Mouse (Mus musculus): Measurements from ENCODE around the gene Kctd10. TPM values are rescaled to one million over a fixed set of nuclear protein-coding genes. Genes with fewer than 3 reads are reported as not detected.

Kctd10 gene
- polyA plus RNA-seq, 1 experiment from 2014 or later, result 124 TPM

GRCm38 (mm10) chr5:114415606-114416005, 35.3 kb upstream of the Kctd10 start:
- Histone ChIP-seq H3K4me3 (ENCODE audit: low read length) (no peak overlapping the region), H3K4me2 (replicated peaks; ENCODE audit: low read depth, low read length) (no peak overlapping the region), H3K36me3 (ENCODE audit: insufficient read depth, low read length) (peaks cover 80% of the 10 kb centered on the region), H3K9me3 (ENCODE audit: low read length) (no peaks in the 10 kb centered on the region), H3K4me1 (ENCODE audit: insufficient read depth, low read length) (peaks cover 3% of the 10 kb centered on the region; the same call in 1 of the 2 replicates), H3K27ac (ENCODE audit: low read length) (no peak overlapping the region), H3K27me3 (ENCODE audit: insufficient read depth, low read length) (no peaks in the 10 kb centered on the region), H3K9ac (replicated peaks; ENCODE audit: low read length) (no peak overlapping the region)
- ATAC-seq (ENCODE audit: low FRiP score, low TSS enrichment), result no peak
- WGBS, result 94% methylated on average over 5 of the region's 5 CpGs

DNA sequence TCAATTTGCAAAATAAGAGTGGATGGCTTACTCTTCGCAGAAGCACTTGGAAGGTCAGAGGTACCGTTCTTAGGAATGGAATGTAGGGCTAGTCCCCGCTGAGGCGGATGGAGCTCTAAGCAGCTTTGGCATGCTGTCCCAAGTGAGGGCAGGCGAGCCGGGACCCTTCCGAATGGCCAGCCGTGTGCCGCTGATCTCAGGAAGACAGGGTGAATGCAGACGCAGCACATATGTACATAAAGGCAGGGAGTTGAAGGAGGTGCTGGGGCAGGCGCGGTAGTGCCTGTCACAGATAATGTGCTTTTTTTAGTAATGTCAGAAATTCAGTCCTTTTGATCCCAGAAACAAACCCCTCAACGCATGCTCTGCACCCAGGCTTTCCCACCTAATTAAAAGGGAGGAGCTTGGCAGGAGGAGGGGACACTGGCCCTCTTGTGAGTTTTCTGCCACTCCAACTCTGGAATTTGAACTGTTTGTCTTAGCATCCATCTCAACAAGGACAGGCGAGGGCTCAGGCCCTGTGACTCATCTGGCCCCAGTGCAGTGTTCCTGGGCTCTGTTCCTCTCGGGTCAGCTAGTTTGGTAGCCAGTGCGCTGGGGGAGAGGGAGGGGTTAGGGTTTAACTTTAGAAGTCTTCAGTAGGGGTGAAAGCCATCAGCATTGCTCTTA, 32.9 kb upstream of the Kctd10 start:
- H3K27me3 ChIP-seq (ENCODE audit: insufficient read depth, low read length), result no peaks in the 10 kb centered on the region
- H3K4me3 ChIP-seq (ENCODE audit: low read length), result no peak overlapping the region
- 0 out of 2 replicates have a peak, but pooled peaks have one; percentile 21 for ATAC-seq (ENCODE audit: low FRiP score, low TSS enrichment)
- no peak overlapping the region for H3K4me2 ChIP-seq (replicated peaks; ENCODE audit: low read depth, low read length)
- H3K27ac ChIP-seq (ENCODE audit: low read length), result no peak overlapping the region; the same call in 1 of the 2 replicates
- no peak overlapping the region for H3K9ac ChIP-seq (replicated peaks; ENCODE audit: low read length)
- H3K4me1 ChIP-seq (ENCODE audit: insufficient read depth, low read length), result peaks cover 3% of the 10 kb centered on the region; the same call in 1 of the 2 replicates
- peaks cover 79% of the 10 kb centered on the region for H3K36me3 ChIP-seq (ENCODE audit: insufficient read depth, low read length)
- WGBS, result 60% methylated on average over 16 of the region's 16 CpGs
- no peaks in the 10 kb centered on the region for H3K9me3 ChIP-seq (ENCODE audit: low read length)

DNA sequence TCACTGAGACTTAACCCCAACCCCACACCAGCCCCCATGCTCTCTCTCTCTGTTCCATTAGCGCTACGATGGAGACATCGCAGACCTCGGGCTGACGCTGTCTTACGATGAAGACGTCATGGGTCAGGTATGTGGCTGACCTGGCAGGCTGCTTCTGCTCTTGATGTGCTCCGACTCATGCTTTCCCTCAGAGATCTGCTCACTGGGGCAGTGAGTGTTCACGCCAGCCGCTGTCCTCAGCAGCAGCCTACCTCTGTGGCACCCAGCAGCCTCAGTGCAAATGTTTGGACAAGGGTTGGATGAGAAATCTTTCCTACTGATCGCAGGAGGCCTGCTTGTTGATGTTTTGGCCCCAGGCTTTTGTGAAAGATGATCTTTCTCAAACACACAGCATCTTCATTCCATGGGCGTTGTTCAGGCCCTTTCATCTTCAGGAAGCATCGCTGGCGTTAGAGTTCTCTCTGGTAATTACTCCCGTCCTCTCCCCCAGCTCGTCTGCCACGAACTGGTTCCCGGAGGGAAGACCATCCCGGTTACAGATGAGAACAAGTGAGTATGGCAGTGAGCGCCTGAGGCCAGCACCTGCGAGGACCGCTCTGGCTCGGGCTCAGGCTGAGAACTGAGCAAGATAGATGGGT, 32.2 kb upstream of the Kctd10 start:
- Histone ChIP-seq H3K4me2 (replicated peaks; ENCODE audit: low read depth, low read length) (no peak overlapping the region), H3K27me3 (ENCODE audit: insufficient read depth, low read length) (no peaks in the 10 kb centered on the region), H3K9ac (replicated peaks; ENCODE audit: low read length) (no peak overlapping the region), H3K9me3 (ENCODE audit: low read length) (no peaks in the 10 kb centered on the region), H3K27ac (ENCODE audit: low read length) (peak overlapping the region; percentile 26; the same call in 1 of the 2 replicates), H3K4me3 (ENCODE audit: low read length) (no peak overlapping the region), H3K36me3 (ENCODE audit: insufficient read depth, low read length) (peaks cover 80% of the 10 kb centered on the region), H3K4me1 (ENCODE audit: insufficient read depth, low read length) (peaks cover 3% of the 10 kb centered on the region; the same call in 1 of the 2 replicates)
- ATAC-seq (ENCODE audit: low FRiP score, low TSS enrichment), result no peak
- WGBS, result 54% methylated on average over 23 of the region's 23 CpGs

DNA sequence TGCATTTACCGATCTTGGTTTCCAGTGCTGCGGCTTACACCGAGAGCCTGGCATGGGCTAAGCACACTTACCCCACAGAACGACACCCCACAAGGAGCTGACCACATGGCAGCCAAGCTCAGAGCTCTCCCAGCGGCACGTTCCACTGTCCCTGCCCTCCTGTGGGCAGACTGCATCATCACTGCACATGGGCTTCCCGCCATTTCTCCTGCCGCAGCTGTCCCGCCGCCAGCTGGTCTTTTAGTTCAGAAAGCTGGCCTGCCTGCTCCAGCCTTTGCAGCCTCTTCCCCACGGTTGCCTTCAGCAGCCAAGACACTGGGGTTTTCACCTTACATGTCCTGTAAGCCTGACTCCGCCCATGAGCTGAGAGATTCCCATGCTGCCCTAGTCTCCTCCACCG, 30.1 kb upstream of the Kctd10 start:
- ATAC-seq (ENCODE audit: low FRiP score, low TSS enrichment), result no peak
- no peaks in the 10 kb centered on the region for H3K27me3 ChIP-seq (ENCODE audit: insufficient read depth, low read length)
- 88% methylated on average over 13 of the region's 13 CpGs for WGBS

GRCm38 (mm10) chr5:114408846-114409245, 28.5 kb upstream of the Kctd10 start:
- Histone ChIP-seq H3K36me3 (ENCODE audit: insufficient read depth, low read length) (peaks cover 93% of the 10 kb centered on the region), H3K4me2 (replicated peaks; ENCODE audit: low read depth, low read length) (no peak overlapping the region), H3K4me1 (ENCODE audit: insufficient read depth, low read length) (peaks cover 3% of the 10 kb centered on the region; the same call in 1 of the 2 replicates), H3K9ac (replicated peaks; ENCODE audit: low read length) (no peak overlapping the region), H3K4me3 (ENCODE audit: low read length) (no peak overlapping the region), H3K27ac (ENCODE audit: low read length) (no peak overlapping the region), H3K27me3 (ENCODE audit: insufficient read depth, low read length) (no peaks in the 10 kb centered on the region), H3K9me3 (ENCODE audit: low read length) (no peaks in the 10 kb centered on the region)
- WGBS, result 90% methylated on average over 11 of the region's 11 CpGs
- ATAC-seq (ENCODE audit: low FRiP score, low TSS enrichment), result no peak

More for the DNA sequence above, 30.1 kb upstream of the Kctd10 start:
- H3K36me3 ChIP-seq (ENCODE audit: insufficient read depth, low read length), result peaks cover 81% of the 10 kb centered on the region
- no peak overlapping the region for H3K4me3 ChIP-seq (ENCODE audit: low read length)
- no peak overlapping the region for H3K27ac ChIP-seq (ENCODE audit: low read length)
- no peak overlapping the region for H3K9ac ChIP-seq (replicated peaks; ENCODE audit: low read length)
- H3K4me2 ChIP-seq (replicated peaks; ENCODE audit: low read depth, low read length), result no peak overlapping the region
- no peaks in the 10 kb centered on the region for H3K9me3 ChIP-seq (ENCODE audit: low read length)
- H3K4me1 ChIP-seq (ENCODE audit: insufficient read depth, low read length), result peaks cover 3% of the 10 kb centered on the region; the same call in 1 of the 2 replicates

DNA sequence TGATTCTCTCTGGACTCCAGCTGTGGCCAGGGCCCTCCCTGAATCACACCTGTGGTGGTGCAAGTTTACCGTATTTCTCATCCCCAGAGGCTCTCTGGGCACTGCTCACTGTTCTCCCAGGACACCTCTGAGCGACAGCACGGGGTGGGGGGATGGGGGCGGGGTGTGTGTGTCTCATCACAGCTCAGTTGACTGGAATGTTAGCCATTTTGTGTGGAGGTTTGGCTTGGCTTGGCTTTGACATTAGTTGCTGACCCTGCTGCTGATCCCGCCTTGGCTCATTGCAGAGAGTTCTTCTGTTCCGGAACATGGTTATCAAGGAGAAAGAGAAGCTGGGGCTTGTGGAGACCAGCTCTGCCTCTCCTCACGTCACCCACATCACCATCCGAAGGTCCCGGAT, 27.5 kb upstream of the Kctd10 start:
- no peaks in the 10 kb centered on the region for H3K27me3 ChIP-seq (ENCODE audit: insufficient read depth, low read length)
- no peak overlapping the region for H3K9ac ChIP-seq (replicated peaks; ENCODE audit: low read length)
- no peaks in the 10 kb centered on the region for H3K9me3 ChIP-seq (ENCODE audit: low read length)
- peaks cover 98% of the 10 kb centered on the region for H3K36me3 ChIP-seq (ENCODE audit: insufficient read depth, low read length)
- WGBS, result 82% methylated on average over 9 of the region's 9 CpGs
- H3K4me3 ChIP-seq (ENCODE audit: low read length), result no peak overlapping the region
- H3K4me1 ChIP-seq (ENCODE audit: insufficient read depth, low read length), result peaks cover 3% of the 10 kb centered on the region; the same call in 1 of the 2 replicates
- H3K27ac ChIP-seq (ENCODE audit: low read length), result no peak overlapping the region
- no peak overlapping the region for H3K4me2 ChIP-seq (replicated peaks; ENCODE audit: low read depth, low read length)
- ATAC-seq (ENCODE audit: low FRiP score, low TSS enrichment), result no peak

GRCm38 (mm10) chr5:114407269-114407668, 27.0 kb upstream of the Kctd10 start:
- Histone ChIP-seq H3K27me3 (ENCODE audit: insufficient read depth, low read length) (no peaks in the 10 kb centered on the region), H3K4me2 (replicated peaks; ENCODE audit: low read depth, low read length) (no peak overlapping the region), H3K9ac (replicated peaks; ENCODE audit: low read length) (no peak overlapping the region), H3K36me3 (ENCODE audit: insufficient read depth, low read length) (peaks cover 98% of the 10 kb centered on the region), H3K4me1 (ENCODE audit: insufficient read depth, low read length) (no peaks in the 10 kb centered on the region), H3K4me3 (ENCODE audit: low read length) (no peak overlapping the region), H3K9me3 (ENCODE audit: low read length) (no peaks in the 10 kb centered on the region), H3K27ac (ENCODE audit: low read length) (no peak overlapping the region)
- 82% methylated on average over 10 of the region's 10 CpGs for WGBS
- no peak for ATAC-seq (ENCODE audit: low FRiP score, low TSS enrichment)

DNA sequence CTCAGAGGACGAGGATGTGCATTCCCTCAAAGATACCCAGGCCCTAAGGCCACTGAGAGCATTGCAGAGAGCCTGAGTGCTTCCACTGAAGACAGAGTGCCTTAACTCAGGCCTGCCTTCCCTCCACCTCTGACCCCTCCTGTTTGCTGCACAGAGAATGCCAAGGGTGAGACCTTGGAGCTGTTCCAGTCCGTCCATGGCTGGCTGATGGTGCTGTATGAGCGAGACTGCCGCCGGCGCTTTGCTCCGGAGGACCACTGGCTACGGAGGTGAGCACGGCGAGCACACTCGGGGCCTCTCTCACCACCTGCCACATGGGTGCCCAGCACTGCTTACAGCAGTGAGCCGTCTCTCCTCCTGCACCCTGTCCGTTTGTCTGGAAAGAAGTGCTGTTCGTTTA, 26.3 kb upstream of the Kctd10 start:
- no peak for ATAC-seq (ENCODE audit: low FRiP score, low TSS enrichment)
- H3K4me1 ChIP-seq (ENCODE audit: insufficient read depth, low read length), result no peaks in the 10 kb centered on the region
- H3K9ac ChIP-seq (replicated peaks; ENCODE audit: low read length), result no peak overlapping the region
- H3K9me3 ChIP-seq (ENCODE audit: low read length), result no peaks in the 10 kb centered on the region
- no peak overlapping the region for H3K4me3 ChIP-seq (ENCODE audit: low read length)
- H3K27me3 ChIP-seq (ENCODE audit: insufficient read depth, low read length), result no peaks in the 10 kb centered on the region
- 92% methylated on average over 14 of the region's 14 CpGs for WGBS
- no peak overlapping the region for H3K27ac ChIP-seq (ENCODE audit: low read length)
- H3K4me2 ChIP-seq (replicated peaks; ENCODE audit: low read depth, low read length), result no peak overlapping the region
- peaks cover 98% of the 10 kb centered on the region for H3K36me3 ChIP-seq (ENCODE audit: insufficient read depth, low read length)

DNA sequence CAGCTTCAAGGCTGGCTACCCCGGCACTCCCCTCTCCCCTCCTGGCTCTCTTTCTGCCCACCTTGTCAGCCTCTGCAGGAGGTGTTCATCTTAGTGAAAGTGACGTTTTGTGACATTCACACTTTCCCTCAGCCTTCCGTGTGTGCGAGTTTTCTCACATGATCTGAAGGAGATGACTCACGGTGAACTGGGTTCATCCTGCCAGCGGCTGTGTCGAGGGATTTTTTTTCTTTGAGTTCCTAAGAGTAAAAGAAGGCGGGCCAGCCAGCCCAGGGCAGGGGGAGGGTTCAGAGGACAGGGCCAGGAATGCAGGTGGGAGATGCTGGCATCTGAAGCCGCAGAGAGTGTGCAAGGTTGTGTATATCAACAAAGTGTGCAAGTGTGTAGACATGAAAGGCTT, 12.9 kb upstream of the Kctd10 start:
- Histone ChIP-seq H3K4me3 (ENCODE audit: low read length) (no peak overlapping the region), H3K36me3 (ENCODE audit: insufficient read depth, low read length) (peaks cover 60% of the 10 kb centered on the region), H3K4me1 (ENCODE audit: insufficient read depth, low read length) (no peaks in the 10 kb centered on the region), H3K9ac (replicated peaks; ENCODE audit: low read length) (no peak overlapping the region), H3K27ac (ENCODE audit: low read length) (no peak overlapping the region), H3K27me3 (ENCODE audit: insufficient read depth, low read length) (no peaks in the 10 kb centered on the region), H3K9me3 (ENCODE audit: low read length) (no peaks in the 10 kb centered on the region), H3K4me2 (replicated peaks; ENCODE audit: low read depth, low read length) (no peak overlapping the region)
- ATAC-seq (ENCODE audit: low FRiP score, low TSS enrichment), result 0 out of 2 replicates have a peak, but pooled peaks have one; percentile 27
- WGBS, result 69% methylated on average over 9 of the region's 9 CpGs

GRCm38 (mm10) chr5:114384448-114384847, 4.1 kb upstream of the Kctd10 start:
- ATAC-seq (ENCODE audit: low FRiP score, low TSS enrichment), result no peak

More at GRCm38 (mm10) chr5:114384448-114384847, 4.1 kb upstream of the Kctd10 start:
- H3K27ac ChIP-seq (ENCODE audit: low read length), result no peak overlapping the region
- no peaks in the 10 kb centered on the region for H3K9me3 ChIP-seq (ENCODE audit: low read length)
- no peak overlapping the region for H3K4me2 ChIP-seq (replicated peaks; ENCODE audit: low read depth, low read length)
- H3K27me3 ChIP-seq (ENCODE audit: insufficient read depth, low read length), result no peaks in the 10 kb centered on the region
- 90% methylated on average over 8 of the region's 8 CpGs for WGBS
- no peak overlapping the region for H3K9ac ChIP-seq (replicated peaks; ENCODE audit: low read length)
- H3K4me1 ChIP-seq (ENCODE audit: insufficient read depth, low read length), result peaks cover 15% of the 10 kb centered on the region
- no peak overlapping the region for H3K4me3 ChIP-seq (ENCODE audit: low read length)
- H3K36me3 ChIP-seq (ENCODE audit: insufficient read depth, low read length), result peaks cover 45% of the 10 kb centered on the region

Measured in kidney, embryonic 16.5 days (tissue).